Mouse (Mus musculus) embryonic fibroblast, embryonic 13.5 days (primary cell): ENCODE measurements around the gene Eme1. TPM values are rescaled to one million over a fixed set of nuclear protein-coding genes. Genes with fewer than 3 reads are reported as not detected.
A peak's percentile ranks its signal among the peaks of the same experiment; 100 is the strongest.

Source experiments
- H3K27ac ChIP-seq: 2 replicates; pipeline ENCODE4 v1.5.1; 2012; ENCODE audit warnings: low read length, control low read depth, inconsistent platforms; ENCODE audit not compliant: insufficient read depth
- H3K4me1 ChIP-seq: 2 replicates; pipeline ENCODE4 v1.6.1; 2011; ENCODE audit warnings: low read length; ENCODE audit not compliant: control insufficient read depth, insufficient read depth
- H3K4me3 ChIP-seq: 2 replicates; pipeline ENCODE4 v1.5.1; 2011; ENCODE audit warnings: mild to moderate bottlenecking, control low read depth, low read length; ENCODE audit not compliant: insufficient read depth
- CTCF ChIP-seq: IDR thresholded peaks from 2 replicates; pipeline ENCODE4 v1.5.1; 2011; ENCODE audit warnings: mild to moderate bottlenecking, control low read depth, low read length, moderate library complexity, borderline replicate concordance; ENCODE audit not compliant: insufficient read depth
- POLR2A ChIP-seq: IDR thresholded peaks from 2 replicates; pipeline ENCODE4 v1.6.1; 2011; ENCODE audit warnings: low read depth, mild to moderate bottlenecking, control low read depth, low read length, moderate library complexity
- polyA plus RNA-seq: library from polyadenylated mRNA; stranded (reverse); fragments of >200 nt; gene quantifications from 2 replicates; pipeline ENCODE4 v1.2.4, GENCODE M21; 2011; ENCODE audit warnings: low read depth; ENCODE audit not compliant: missing spikeins, insufficient read length

The Eme1 gene
- polyA plus RNA-seq, 1 experiment, result 8.9 TPM

GRCm38 (mm10) chr11:94601321-94602281 lies 52.2 kb downstream of the Eme1 start, which contains the start of gene Acsf2:
Gene Acsf2, minus strand, starts transcription at chr11:94601871.
- peak; percentile 49; the same call in 1 of the 2 replicates for TF ChIP-seq POLR2A
- TF ChIP-seq CTCF, result no peak
- H3K27ac ChIP-seq, result no peak within 1 kb of the TSS
- H3K4me1 ChIP-seq, result peaks cover 3% of the 10 kb centered on the region; the same call in 1 of the 2 replicates
- peak within 1 kb of the TSS; percentile 80 for H3K4me3 ChIP-seq

DNA sequence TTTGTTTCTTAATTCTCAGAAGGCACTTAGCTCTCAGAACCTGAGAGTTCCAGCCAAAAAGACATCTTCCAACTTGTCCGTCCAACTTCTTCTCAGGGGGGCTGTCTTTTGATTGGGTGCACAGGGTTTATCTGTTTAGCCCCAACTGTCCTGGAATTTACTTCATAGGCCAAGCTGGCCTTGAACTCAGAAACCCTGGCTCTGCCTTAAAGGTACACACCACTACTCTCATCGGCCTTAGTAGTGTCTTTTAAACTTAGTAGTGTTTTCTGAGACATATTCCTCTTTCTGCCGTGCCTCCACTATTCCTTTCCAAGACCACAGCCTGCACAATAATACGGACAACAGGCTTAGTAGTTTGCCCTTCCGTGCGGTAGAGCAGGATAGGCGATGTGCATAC lies 53.3 kb downstream of the Eme1 start:
- no peak for TF ChIP-seq CTCF
- Histone ChIP-seq H3K4me1 (peaks cover 3% of the 10 kb centered on the region; the same call in 1 of the 2 replicates), H3K27ac (no peak overlapping the region), H3K4me3 (no peak overlapping the region)

- Histone ChIP-seq H3K4me3 (no peak overlapping the region), H3K4me1 (peaks cover 3% of the 10 kb centered on the region; the same call in 1 of the 2 replicates), H3K27ac (no peak overlapping the region)
- TF ChIP-seq CTCF (peak; percentile 12; the same call in 1 of the 2 replicates), POLR2A (no peak)
These were observed 55.2 kb downstream of the Eme1 start for GRCm38 (mm10) chr11:94598437-94599120.

DNA sequence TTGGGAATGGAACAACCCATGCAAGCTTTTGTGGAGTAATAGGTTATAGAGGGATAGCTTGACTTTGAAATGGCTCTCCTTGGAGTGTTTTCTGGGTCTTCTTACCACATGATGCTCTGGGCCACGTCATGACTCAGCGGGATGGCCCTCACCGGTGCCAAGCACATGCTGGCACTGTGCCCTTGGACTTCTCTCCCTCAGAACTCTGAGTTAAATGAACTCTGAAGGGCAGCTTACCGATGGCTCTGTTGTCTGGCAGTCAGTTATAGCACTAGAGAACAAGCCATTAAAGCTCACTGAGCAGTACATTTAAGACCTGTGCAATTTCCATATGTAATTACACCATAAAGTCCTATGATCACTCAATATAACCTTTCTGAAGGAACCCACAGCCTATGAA lies 56.4 kb downstream of the Eme1 start:
- Histone ChIP-seq H3K4me3 (no peak overlapping the region), H3K27ac (no peak overlapping the region), H3K4me1 (peaks cover 3% of the 10 kb centered on the region; the same call in 1 of the 2 replicates)
- TF ChIP-seq POLR2A, result no peak
- TF ChIP-seq CTCF, result no peak

GRCm38 (mm10) chr11:94596311-94596852 lies 57.4 kb downstream of the Eme1 start:
- Histone ChIP-seq H3K4me3 (no peak overlapping the region), H3K27ac (no peak overlapping the region), H3K4me1 (no peaks in the 10 kb centered on the region)
- TF ChIP-seq CTCF (no peak), POLR2A (no peak)

Other genes starting within 250 kb of the Eme1 start
- 31.7 and 38.9 TPM in 2 replicates for gene Cacna1g, start 179.8 kb downstream of the Eme1 start, polyA plus RNA-seq
- not detected in 2 replicates for gene Spata20, start 167.8 kb downstream of the Eme1 start, polyA plus RNA-seq
- 0.53 and 1.4 TPM in 2 replicates for gene Epn3, start 154.0 kb downstream of the Eme1 start, polyA plus RNA-seq
- 1.6 and 2.0 TPM in 2 replicates for gene Mycbpap, start 132.2 kb downstream of the Eme1 start, polyA plus RNA-seq
- gene Rsad1, start 104.7 kb downstream of the Eme1 start, polyA plus RNA-seq, result 4.1 and 5.5 TPM in 2 replicates
- gene Chad, start 88.9 kb downstream of the Eme1 start, polyA plus RNA-seq, result not detected in 2 replicates
- 13.8 and 19.4 TPM in 2 replicates for gene Acsf2, start 52.1 kb downstream of the Eme1 start, polyA plus RNA-seq
- 227 and 243 TPM in 2 replicates for gene Lrrc59, start 24.2 kb downstream of the Eme1 start, polyA plus RNA-seq
- gene Mrpl27, start 197 bp downstream of the Eme1 start, polyA plus RNA-seq, result 49.9 and 52.0 TPM in 2 replicates
- 12.9 and 16.4 TPM in 2 replicates for gene Xylt2, start 23.6 kb upstream of the Eme1 start, polyA plus RNA-seq
- gene Gm11541, start 50.5 kb upstream of the Eme1 start, polyA plus RNA-seq, result not detected in 2 replicates
- gene Cdc34b, start 87.8 kb upstream of the Eme1 start, polyA plus RNA-seq, result not detected in 2 replicates
- not detected in 2 replicates for gene Tmem92, start 128.7 kb upstream of the Eme1 start, polyA plus RNA-seq